Mouse (Mus musculus) cerebellum, postnatal 10 days (tissue): Measurements from ENCODE around the gene Fam131c.

ENCODE experiments used
- DNase-seq, 2 experiments: peaks; one replicate each; pipeline ENCODE4 v3.0.0; 2021; ENCODE audit warnings: mixed read lengths in 2 of 2

Fam131c gene

DNA sequence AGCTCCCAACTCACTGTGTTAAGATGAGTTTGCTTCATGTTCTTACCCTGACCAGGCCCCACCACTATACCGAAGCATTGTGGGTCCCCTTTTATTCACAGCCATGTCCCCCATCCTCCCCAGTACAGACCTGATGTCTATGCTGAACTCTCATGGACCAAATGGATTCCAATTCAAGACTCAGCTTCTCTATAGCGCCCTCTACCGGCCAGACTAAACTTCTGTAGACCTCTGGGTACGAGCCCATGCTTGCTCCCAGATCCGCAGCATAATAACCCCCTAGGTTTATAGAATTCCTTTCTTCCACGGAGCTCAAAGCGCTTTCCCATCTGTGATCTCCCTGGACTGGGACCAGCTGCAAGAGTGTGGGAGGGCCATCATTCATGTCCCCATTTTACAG, 7.2 kb upstream of the Fam131c start:
- peak; percentile 47 to 62 for DNase-seq

- DNase-seq, result peak; percentile 90 to 94
Measured at GRCm38 (mm10) chr4:141362937-141363548, 5.0 kb upstream of the Fam131c start.

DNA sequence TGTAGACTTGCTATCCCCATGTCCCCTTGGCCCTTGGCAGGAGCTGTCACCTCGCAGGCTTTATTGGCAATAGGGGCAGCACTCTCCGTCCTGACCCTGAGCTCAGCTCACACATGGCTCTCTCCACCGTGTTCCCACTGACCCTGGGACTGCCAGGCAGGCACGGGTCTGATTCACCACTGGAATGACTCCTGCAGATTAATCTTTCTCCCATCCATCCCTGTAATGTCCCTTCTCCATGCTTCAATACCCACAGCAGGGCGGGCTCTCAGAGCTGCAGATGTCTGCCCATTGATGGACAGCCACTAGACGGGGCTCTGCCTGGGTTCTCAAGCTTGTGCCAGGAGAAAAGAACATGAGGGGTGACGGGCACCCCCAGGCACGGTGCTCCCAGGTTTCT, 2.9 kb upstream of the Fam131c start:
- DNase-seq, result no peak

DNA sequence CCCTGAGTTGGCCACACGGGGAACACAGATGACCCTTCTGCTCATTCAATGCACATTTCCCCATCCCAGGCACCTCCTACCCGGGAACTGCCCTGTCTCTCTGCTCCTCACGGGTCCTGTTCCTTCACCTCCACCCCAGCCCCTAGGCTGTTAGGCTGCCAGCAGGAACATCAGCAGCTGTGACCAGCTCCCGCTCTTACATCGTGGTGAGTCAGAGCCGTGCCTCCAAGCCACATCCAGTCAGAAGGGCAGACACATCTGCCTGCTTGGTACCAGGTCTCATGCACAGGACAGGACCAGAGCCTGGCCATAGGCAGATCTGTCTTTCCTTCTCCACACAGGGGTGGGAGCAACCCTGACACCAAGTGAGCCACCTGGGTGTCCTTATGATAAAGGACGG, 2.1 kb upstream of the Fam131c start:
- DNase-seq, result no peak

DNA sequence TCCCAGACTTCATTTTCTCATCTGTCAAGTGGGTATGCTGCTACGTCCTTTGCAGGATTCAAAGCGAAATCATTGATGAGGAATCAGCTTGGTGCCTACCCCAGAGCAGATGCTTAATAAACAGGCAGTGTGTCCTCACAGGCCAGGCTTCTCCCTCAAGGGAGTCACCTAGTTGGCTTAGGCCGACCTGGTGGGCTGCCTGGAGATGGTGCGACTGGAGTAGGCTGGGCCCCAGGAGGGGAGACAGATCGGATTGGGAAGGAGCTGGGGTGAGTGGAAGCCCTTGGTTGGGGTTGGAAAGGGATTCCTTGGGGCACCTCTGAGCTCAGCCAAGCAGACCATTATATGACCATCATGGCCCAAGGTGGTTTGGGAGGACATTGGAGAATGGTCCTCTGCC, 4.4 kb downstream of the Fam131c start:
- DNase-seq, result no peak

- peak in 1 of 2 experiments; percentile 44 for DNase-seq
Measured at GRCm38 (mm10) chr4:141379674-141380073, 11.7 kb downstream of the Fam131c start.

- peak; percentile 50 to 53 for DNase-seq
Measured at GRCm38 (mm10) chr4:141382406-141382805, 14.4 kb downstream of the Fam131c start.

DNA sequence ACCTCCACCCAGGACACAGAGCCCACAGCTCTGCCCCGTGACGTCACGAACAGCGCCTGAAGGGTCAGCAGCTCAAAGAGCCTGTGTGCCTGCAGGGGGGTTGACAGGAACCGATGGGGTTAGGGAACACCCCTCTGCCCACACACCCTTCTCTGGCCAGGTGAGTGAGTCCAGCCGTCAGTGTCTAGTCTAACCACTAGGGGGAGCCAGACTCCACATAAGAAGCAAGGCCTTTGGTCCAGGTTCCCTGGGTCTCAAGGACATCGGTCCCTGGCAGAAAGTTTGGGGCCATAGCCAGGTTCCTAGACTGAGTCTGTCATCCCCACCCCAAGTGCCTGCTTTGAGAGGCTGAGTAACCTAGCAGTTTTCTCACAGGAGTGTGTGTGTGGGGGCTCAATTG, 17.3 kb downstream of the Fam131c start:
- DNase-seq, result peak; percentile 77 to 87

DNA sequence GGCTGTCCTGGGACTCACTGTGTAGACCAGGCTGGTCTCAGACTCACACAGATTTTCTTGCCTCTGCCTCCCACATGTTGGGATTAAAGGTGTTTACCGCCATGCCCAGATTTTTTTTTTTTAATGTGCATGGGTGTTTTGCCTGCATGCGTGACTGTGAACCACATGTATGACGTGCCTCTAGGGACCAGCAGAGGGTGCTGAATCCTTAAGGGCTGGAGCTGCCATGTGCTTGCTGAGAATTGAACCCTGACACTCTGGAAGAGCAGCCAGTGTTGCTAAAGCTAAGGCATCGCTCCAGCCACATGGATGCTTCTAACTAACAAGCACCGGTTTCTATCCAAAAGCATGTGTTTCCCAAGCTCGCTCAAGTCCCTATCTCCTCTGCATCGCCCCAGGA, 18.1 kb downstream of the Fam131c start:
- no peak for DNase-seq

GRCm38 (mm10) chr4:141387093-141387784, 19.2 kb downstream of the Fam131c start:
- DNase-seq, result peak; percentile 87 to 88

DNA sequence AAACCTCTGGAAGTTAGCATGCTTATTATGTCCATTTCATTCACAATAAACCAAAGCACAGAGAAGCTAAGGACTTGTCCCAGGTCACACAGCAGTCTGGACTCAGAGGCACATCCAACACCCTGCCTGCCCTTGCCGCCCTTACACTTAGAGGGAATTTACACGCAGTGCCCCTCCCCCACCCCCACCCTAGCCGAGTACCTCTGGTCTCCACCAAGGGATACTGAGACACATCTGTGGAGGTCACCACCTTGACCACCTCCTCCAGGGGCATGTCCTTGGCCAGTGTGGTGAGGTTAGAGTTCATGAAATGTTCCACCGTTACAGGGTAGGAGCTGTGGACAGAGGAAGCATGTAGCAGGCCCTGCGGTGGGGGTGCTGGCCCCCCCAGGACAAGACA, 19.9 kb downstream of the Fam131c start:
- DNase-seq, result no peak

DNA sequence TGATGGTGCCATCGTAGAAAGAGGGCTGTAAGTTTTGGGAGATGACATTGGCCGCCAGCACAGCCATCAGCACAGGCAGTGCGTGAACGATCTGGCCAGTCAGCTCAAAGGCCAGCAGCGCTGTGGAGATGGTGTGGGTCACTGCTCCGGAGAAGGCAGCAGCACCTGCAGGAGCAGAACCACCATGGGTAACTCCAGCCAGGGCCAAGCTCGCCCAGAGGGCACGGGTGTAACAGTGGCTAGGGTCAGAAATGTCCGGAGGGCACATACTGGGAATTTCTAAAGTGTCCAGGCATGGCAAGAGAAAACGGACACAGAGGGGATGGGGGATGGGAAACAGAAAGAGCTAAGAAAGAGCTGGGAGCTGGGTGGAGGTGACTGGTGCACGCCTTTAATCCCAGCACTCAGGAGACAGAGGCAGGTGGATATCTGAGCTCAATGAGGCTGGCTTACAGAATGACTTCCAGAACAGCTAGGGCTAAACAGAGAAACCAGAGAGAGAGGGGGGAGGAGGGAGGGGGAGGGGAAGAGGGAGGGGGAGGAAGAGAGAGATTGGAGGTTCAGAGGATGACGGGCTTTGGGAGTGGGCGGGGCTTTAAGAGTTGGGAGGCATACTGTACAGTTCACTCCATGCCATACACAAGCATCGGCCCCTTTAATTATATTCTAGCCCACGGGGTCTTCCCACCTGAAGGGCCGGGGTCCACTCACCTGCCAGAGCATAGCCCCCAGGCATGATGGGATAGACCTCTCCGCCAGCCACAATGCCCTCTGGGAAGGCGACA, 21.5 kb downstream of the Fam131c start:
- no peak for DNase-seq

DNA sequence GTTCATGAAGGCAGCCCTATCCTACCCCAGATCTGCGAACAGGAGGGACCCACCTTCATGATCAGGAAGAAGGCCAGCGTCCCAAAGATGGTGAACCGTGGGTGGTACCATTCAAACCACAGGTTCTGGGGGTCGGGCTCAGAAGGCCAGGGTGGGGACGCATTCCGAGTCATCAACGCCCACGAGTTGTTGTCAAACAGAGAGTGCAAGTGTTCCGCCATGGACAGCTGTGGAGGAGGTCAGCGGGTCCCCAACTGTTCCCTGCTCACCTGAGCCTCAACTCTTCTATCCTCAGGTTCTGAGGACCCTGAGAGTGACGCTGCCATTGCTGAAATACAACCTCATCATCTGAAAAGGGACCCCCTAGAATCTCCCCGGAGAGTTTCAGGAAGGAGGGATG, 23.3 kb downstream of the Fam131c start:
- no peak for DNase-seq

- no peak for DNase-seq
Measured at GRCm38 (mm10) chr4:141394751-141395150, 26.7 kb downstream of the Fam131c start.

GRCm38 (mm10) chr4:141397861-141398260, 29.8 kb downstream of the Fam131c start:
- no peak for DNase-seq

- no peak for DNase-seq
Measured at GRCm38 (mm10) chr4:141398545-141398944, 30.5 kb downstream of the Fam131c start, which contains the start of gene Clcnka. Clcnka (minus strand) TSS chr4:141398724.

DNA sequence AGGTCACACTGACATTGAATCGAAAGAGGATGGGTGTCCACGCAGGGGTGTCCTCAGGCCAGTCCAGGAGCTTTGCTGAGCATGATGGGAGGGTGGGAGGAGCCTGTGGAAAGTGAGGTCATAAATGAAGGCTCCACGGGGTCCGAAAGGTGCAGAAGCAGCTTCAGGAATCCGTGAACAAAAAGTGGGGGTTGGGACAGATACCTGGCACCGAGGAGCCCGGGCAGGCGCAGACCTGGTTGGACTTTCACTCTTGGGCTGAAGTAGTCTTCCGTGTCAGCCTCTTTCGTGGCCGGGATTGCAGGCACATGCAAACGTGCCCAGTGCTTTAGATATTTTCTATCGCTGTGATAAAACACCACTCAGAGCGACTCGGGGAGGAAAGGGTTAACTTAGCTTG, 32.2 kb downstream of the Fam131c start:
- DNase-seq, result no peak

- peak; percentile 94 to 96 for DNase-seq
Measured at GRCm38 (mm10) chr4:141404518-141405313, 36.7 kb downstream of the Fam131c start.

DNA sequence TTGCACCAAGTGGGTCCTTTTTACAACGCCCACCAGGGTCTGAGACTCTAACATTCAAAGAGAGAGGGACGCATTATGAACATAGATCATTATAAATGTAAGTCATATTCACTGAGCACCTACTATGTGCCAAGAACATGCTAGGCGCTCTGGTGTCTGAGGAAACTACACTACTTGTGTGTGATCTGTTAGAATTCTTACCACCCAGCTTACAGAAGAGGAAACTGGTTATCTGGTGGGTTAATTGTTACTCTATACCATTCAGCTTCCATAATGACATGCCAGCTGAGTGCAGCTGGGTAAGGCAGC, 37.2 kb downstream of the Fam131c start:
- DNase-seq, result no peak

GRCm38 (mm10) chr4:141406516-141407299, 38.7 kb downstream of the Fam131c start:
- peak; percentile 54 to 65 for DNase-seq

GRCm38 (mm10) chr4:141408577-141408976, 40.6 kb downstream of the Fam131c start:
- no peak for DNase-seq

DNA sequence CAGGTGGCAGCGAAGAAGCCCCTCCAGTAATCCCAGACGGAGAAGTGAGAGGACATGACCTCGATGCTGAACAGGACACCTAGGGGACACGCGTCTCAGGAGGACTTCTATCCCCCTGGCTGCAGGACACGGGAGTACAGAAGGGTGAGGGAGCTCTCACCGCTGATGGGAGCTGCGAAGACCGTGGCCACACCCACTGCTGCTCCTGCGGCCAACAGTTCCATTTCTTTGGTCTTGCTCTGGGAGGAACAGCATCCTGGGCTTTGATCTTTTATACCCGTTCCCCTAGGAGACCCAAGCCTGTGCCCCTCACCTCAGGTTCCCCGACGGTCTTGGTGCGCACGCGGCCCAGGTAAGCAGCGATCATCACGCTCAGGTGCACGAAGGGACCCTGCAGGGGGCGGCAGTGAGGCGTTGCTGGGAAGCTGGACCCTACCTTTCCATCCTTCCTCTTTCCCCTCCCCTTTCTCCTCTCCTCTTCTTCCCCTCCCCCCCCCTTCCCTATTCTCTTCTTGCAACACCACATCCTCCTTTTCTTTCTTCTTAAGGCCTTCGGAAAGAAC, 43.5 kb downstream of the Fam131c start:
- DNase-seq, result peak; percentile 48 to 53
